Mouse (Mus musculus) thymus, adult 2 months (tissue): Measurements from ENCODE around the gene Retnla. TPM values are rescaled to one million over a fixed set of nuclear protein-coding genes. Genes with fewer than 3 reads are reported as not detected.
"Not testable (repeated sequence)": the region's sequence is repeated elsewhere in the genome, so short reads cannot be mapped to it uniquely, and the experiment has no call there.

Source experiments
- DNase-seq: peaks from one replicate; pipeline ENCODE4 v3.0.0; 2021
- H3K27ac ChIP-seq: fragments of 200-500 bp; 2 replicates; pipeline ENCODE4 v1.5.1; 2012; ENCODE audit warnings: low read length, control low read depth; ENCODE audit not compliant: control insufficient read depth, insufficient read depth
- H3K27me3 ChIP-seq: fragments of 200-500 bp; 2 replicates; pipeline ENCODE4 v1.6.1; 2012; ENCODE audit warnings: mild to moderate bottlenecking, low read length, moderate library complexity, mixed read lengths; ENCODE audit not compliant: control insufficient read depth, insufficient read depth
- H3K36me3 ChIP-seq: fragments of 200-500 bp; 2 replicates; pipeline ENCODE4 v1.6.1; 2012; ENCODE audit warnings: mild to moderate bottlenecking, low read length, moderate library complexity; ENCODE audit not compliant: control insufficient read depth, insufficient read depth
- H3K4me1 ChIP-seq: fragments of 200-500 bp; replicated peaks from 2 replicates; pipeline ENCODE4 v1.6.1; 2012; ENCODE audit warnings: low read length; ENCODE audit not compliant: control insufficient read depth, insufficient read depth
- H3K4me3 ChIP-seq: fragments of 200-500 bp; 2 replicates; pipeline ENCODE4 v1.5.1; 2012; ENCODE audit warnings: mild to moderate bottlenecking, low read length, control low read depth, moderate library complexity; ENCODE audit not compliant: control insufficient read depth, insufficient read depth
- CTCF ChIP-seq: fragments of 200-500 bp; IDR thresholded peaks from 2 replicates; pipeline ENCODE4 v1.5.1; 2012; ENCODE audit warnings: mild to moderate bottlenecking, control low read depth, low read length, moderate library complexity, borderline replicate concordance; ENCODE audit not compliant: control insufficient read depth, poor library complexity, insufficient read depth; ENCODE audit errors: extremely low read depth
- POLR2A ChIP-seq: fragments of 200-500 bp; IDR thresholded peaks from 2 replicates; pipeline ENCODE4 v1.6.1; 2012; ENCODE audit warnings: mild to moderate bottlenecking, low read length, control low read depth, moderate library complexity; ENCODE audit not compliant: control insufficient read depth, poor library complexity, insufficient read depth; ENCODE audit errors: extremely low read depth
- WGBS: fragments of 180-500 bp; shearing (Covaris S2); methylation state at CpG from one replicate; pipeline ENCODE4 v1.1.7; 2018; 5-methylcytosine and 5-hydroxymethylcytosine counted together
- polyA plus RNA-seq: library from polyadenylated mRNA; depleted of rRNA; stranded (reverse); fragments of >200 nt; gene quantifications from 2 replicates; pipeline ENCODE4 v1.2.3, GENCODE M21; 2012

Retnla gene
- polyA plus RNA-seq, 1 experiment, result 56.9 TPM

GRCm38 (mm10) chr16:48811881-48812436, 30.4 kb upstream of the Retnla start:
- H3K4me1 ChIP-seq, result peaks cover 5% of the 10 kb centered on the region; the same call in 1 of the 2 replicates
- no peak overlapping the region for H3K4me3 ChIP-seq
- 57% methylated on average over 7 of the region's 7 CpGs for WGBS
- no peaks in the 10 kb centered on the region for H3K27me3 ChIP-seq
- TF ChIP-seq POLR2A, result no peak
- no peaks in the 10 kb centered on the region for H3K36me3 ChIP-seq
- no peak overlapping the region for H3K27ac ChIP-seq
- no peak for DNase-seq

DNA sequence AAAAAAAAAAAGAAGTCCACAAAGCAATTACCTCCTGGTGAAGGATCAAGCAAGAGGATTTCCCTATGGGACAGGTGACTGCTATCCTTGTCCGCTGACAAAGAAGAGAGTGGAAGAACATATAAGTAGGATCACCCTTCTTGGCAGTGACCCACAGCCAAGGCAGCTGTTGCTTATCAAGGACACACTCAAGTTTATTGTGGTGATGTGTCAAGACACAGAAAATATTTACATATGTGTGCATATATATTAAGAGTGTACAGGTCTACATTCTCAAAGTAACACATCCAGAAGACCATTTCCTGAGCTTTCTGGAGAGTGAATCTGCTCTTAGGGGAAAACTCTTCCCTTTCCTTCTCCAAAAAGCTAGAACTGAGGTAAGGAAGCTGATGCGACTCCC, 25.7 kb upstream of the Retnla start, which contains the start of gene Retnlb:
TSS of gene Retnlb (plus strand) at position 162 of the 400 bp plus-strand sequence.
- no peaks in the 10 kb centered on the region for H3K4me1 ChIP-seq
- 100% methylated on average over 2 of the region's 2 CpGs for WGBS
- H3K4me3 ChIP-seq, result no peak within 1 kb of the TSS
- no peaks in the 10 kb centered on the region for H3K27me3 ChIP-seq
- no peak for TF ChIP-seq CTCF
- no peak within 1 kb of the TSS for H3K27ac ChIP-seq
- DNase-seq, result no peak
- no peaks in the 10 kb centered on the region for H3K36me3 ChIP-seq

- TF ChIP-seq CTCF, result no peak
- TF ChIP-seq POLR2A, result no peak
- no peaks in the 10 kb centered on the region for H3K27me3 ChIP-seq
- no peaks in the 10 kb centered on the region for H3K36me3 ChIP-seq
- H3K27ac ChIP-seq, result no peak overlapping the region
- 92% methylated on average over 6 of the region's 6 CpGs for WGBS
- no peaks in the 10 kb centered on the region for H3K4me1 ChIP-seq
- H3K4me3 ChIP-seq, result no peak overlapping the region
- no peak for DNase-seq
Observed at GRCm38 (mm10) chr16:48818524-48818923, 23.8 kb upstream of the Retnla start.

GRCm38 (mm10) chr16:48826474-48826873, 15.9 kb upstream of the Retnla start:
- Histone ChIP-seq H3K4me1 (no peaks in the 10 kb centered on the region), H3K4me3 (no peak overlapping the region), H3K27me3 (no peaks in the 10 kb centered on the region), H3K36me3 (no peaks in the 10 kb centered on the region), H3K27ac (no peak overlapping the region)
- WGBS, result 94% methylated on average over 3 of the region's 3 CpGs
- DNase-seq, result no peak
- no peak for TF ChIP-seq POLR2A
- TF ChIP-seq CTCF, result no peak

- no peak for DNase-seq
- 17% methylated on average over 1 of the region's 1 CpGs for WGBS
- TF ChIP-seq POLR2A (no peak), CTCF (no peak)
- Histone ChIP-seq H3K27ac (no peak overlapping the region), H3K4me3 (no peak overlapping the region), H3K4me1 (no peaks in the 10 kb centered on the region), H3K36me3 (no peaks in the 10 kb centered on the region), H3K27me3 (no peaks in the 10 kb centered on the region)
Observed at GRCm38 (mm10) chr16:48827625-48828024, 14.7 kb upstream of the Retnla start.

DNA sequence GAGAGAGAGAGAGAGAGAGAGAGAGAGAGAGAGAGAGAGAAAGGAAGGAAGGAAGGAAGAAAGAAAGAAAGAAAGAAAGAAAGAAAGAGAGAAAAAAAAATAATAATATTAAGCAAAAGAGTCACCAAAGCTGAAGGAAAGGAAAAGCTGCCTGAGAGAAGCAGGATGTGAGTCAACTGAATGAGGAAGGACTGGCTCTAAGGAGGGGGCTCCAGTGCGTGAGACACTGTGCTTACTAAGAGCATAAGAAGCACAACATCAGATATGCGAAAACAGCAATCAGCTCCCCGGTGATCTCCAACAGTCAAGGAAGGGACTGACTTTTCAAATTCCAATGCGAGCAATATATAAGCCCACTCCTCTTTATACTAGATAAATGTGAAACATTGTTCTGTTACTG, 13.3 kb upstream of the Retnla start:
- DNase-seq, result no peak
- 69% methylated on average over 4 of the region's 4 CpGs for WGBS
- TF ChIP-seq CTCF, result no peak
- TF ChIP-seq POLR2A, result no peak
- H3K27ac ChIP-seq, result no peak overlapping the region
- H3K4me1 ChIP-seq, result no peaks in the 10 kb centered on the region
- no peak overlapping the region for H3K4me3 ChIP-seq
- no peaks in the 10 kb centered on the region for H3K36me3 ChIP-seq
- H3K27me3 ChIP-seq, result no peaks in the 10 kb centered on the region

- no peaks in the 10 kb centered on the region for H3K4me1 ChIP-seq
- no peak overlapping the region for H3K27ac ChIP-seq
- no peak overlapping the region for H3K4me3 ChIP-seq
- 96% methylated on average over 8 of the region's 8 CpGs for WGBS
- no peaks in the 10 kb centered on the region for H3K36me3 ChIP-seq
- no peak for DNase-seq
- TF ChIP-seq POLR2A (no peak), CTCF (no peak)
- H3K27me3 ChIP-seq, result no peaks in the 10 kb centered on the region
Observed at GRCm38 (mm10) chr16:48832055-48832454, 10.3 kb upstream of the Retnla start.

- 10% methylated on average over 1 of the region's 1 CpGs for WGBS
- not testable (repeated sequence) for DNase-seq
Observed at GRCm38 (mm10) chr16:48833626-48834025, 8.7 kb upstream of the Retnla start.

More at GRCm38 (mm10) chr16:48833626-48834025, 8.7 kb upstream of the Retnla start:
- H3K27ac ChIP-seq, H3K4me1 ChIP-seq, H3K27me3 ChIP-seq, H3K36me3 ChIP-seq, H3K4me3 ChIP-seq: not testable (repeated sequence)
